Mouse (Mus musculus) MEL (cell line): ENCODE measurements around the gene Lrrc39. TPM values are rescaled to one million over a fixed set of nuclear protein-coding genes. Genes with fewer than 3 reads are reported as not detected.

Experiments
- DNase-seq: peaks from one replicate; pipeline ENCODE4 v3.0.0; 2011; ENCODE audit warnings: low read depth, low spot score
- H3K27ac ChIP-seq: 2 replicates; pipeline ENCODE4 v1.5.1; 2012; ENCODE audit warnings: low read depth, mild to moderate bottlenecking, control low read depth, low read length, moderate library complexity; ENCODE audit not compliant: control insufficient read depth
- H3K27me3 ChIP-seq, 2 experiments: fragments of 150-350 bp in 1 of 2; sonication (generic) in 1 of 2; 2 replicates each; pipeline ENCODE4 v1.6.1; 2012; ENCODE audit warnings: low read length in 2 of 2, mild to moderate bottlenecking in 2 of 2, improper control_type of control experiment in 1 of 2, moderate library complexity in 1 of 2; ENCODE audit not compliant: insufficient read depth in 2 of 2, control insufficient read depth in 1 of 2
- H3K36me3 ChIP-seq, 2 experiments: 2 replicates each; pipeline ENCODE4 v1.6.1; 2012 to 2014; ENCODE audit warnings: low read length in 2 of 2, improper control_type of control experiment in 1 of 2, inconsistent platforms in 1 of 2, mild to moderate bottlenecking in 1 of 2; ENCODE audit not compliant: insufficient read depth in 2 of 2, control insufficient read depth in 1 of 2
- H3K4me1 ChIP-seq, 2 experiments: fragments of 150-350 bp in 1 of 2; sonication (generic) in 1 of 2; 2 replicates each; pipeline ENCODE4 v1.6.1; 2012; ENCODE audit warnings: low read length in 2 of 2, improper control_type of control experiment in 1 of 2, mild to moderate bottlenecking in 1 of 2; ENCODE audit not compliant: insufficient read depth in 2 of 2, control insufficient read depth in 1 of 2
- H3K4me3 ChIP-seq, 2 experiments: fragments of 150-350 bp in 1 of 2; sonication (generic) in 1 of 2; 2 replicates each; pipeline ENCODE4 v1.5.1; 2012; ENCODE audit warnings: low read depth in 2 of 2, low read length in 2 of 2, mild to moderate bottlenecking in 2 of 2, moderate library complexity in 2 of 2, control low read depth in 1 of 2, improper control_type of control experiment in 1 of 2; ENCODE audit not compliant: control insufficient read depth in 1 of 2, insufficient read depth in 1 of 2
- H3K79me2 ChIP-seq: 2 replicates; pipeline ENCODE4 v1.6.1; 2012; ENCODE audit warnings: mild to moderate bottlenecking, low read length, moderate library complexity; ENCODE audit not compliant: control insufficient read depth, poor library complexity, insufficient read depth
- H3K9ac ChIP-seq: 2 replicates; pipeline ENCODE4 v1.6.1; 2012; ENCODE audit warnings: low read depth, mild to moderate bottlenecking, control low read depth, low read length, moderate library complexity; ENCODE audit not compliant: control insufficient read depth, poor library complexity, severe bottlenecking
- H3K9me3 ChIP-seq: fragments of 150-350 bp; sonication (generic); replicated peaks from 2 replicates; pipeline ENCODE4 v1.6.1; 2012; ENCODE audit warnings: mild to moderate bottlenecking, low read length, improper control_type of control experiment, moderate library complexity; ENCODE audit not compliant: insufficient read depth
- BHLHE40 ChIP-seq: IDR thresholded peaks from 2 replicates; pipeline ENCODE4 v1.6.1; 2012; ENCODE audit warnings: low read depth, mild to moderate bottlenecking, inconsistent platforms, low read length, improper control_type of control experiment, borderline replicate concordance
- CHD1 ChIP-seq: IDR thresholded peaks from 2 replicates; pipeline ENCODE4 v1.6.1; 2012; ENCODE audit warnings: low read depth, mild to moderate bottlenecking, inconsistent platforms, low read length, improper control_type of control experiment
- ELF1 ChIP-seq: IDR thresholded peaks from 2 replicates; pipeline ENCODE4 v1.6.1; 2014; ENCODE audit warnings: low read depth, mild to moderate bottlenecking, inconsistent platforms, low read length, improper control_type of control experiment, moderate library complexity
- EP300 ChIP-seq, 2 experiments: IDR thresholded peaks; 2 replicates each; pipeline ENCODE4 v1.6.1; 2011; ENCODE audit warnings: improper control_type of control experiment in 2 of 2, low read length in 2 of 2, low read depth in 1 of 2, mild to moderate bottlenecking in 1 of 2
- ETS1 ChIP-seq: IDR thresholded peaks from 2 replicates; pipeline ENCODE4 v1.6.1; 2012; ENCODE audit warnings: low read depth, mild to moderate bottlenecking, inconsistent platforms, low read length, improper control_type of control experiment, moderate library complexity
- GATA1 ChIP-seq: IDR thresholded peaks from 2 replicates; pipeline ENCODE4 v1.6.1; 2011; ENCODE audit warnings: low read depth, low read length, improper control_type of control experiment
- HCFC1 ChIP-seq: IDR thresholded peaks from 2 replicates; pipeline ENCODE4 v1.6.1; 2012; ENCODE audit warnings: low read depth, mild to moderate bottlenecking, inconsistent platforms, low read length, improper control_type of control experiment, moderate library complexity
- KAT2A ChIP-seq: conservative IDR thresholded peaks from 2 replicates; pipeline ENCODE4 v1.6.1; 2012; ENCODE audit warnings: low read depth, low read length, improper control_type of control experiment, inconsistent platforms
- MAX ChIP-seq: IDR thresholded peaks from 2 replicates; pipeline ENCODE4 v1.6.1; 2011; ENCODE audit warnings: low read length, improper control_type of control experiment
- MAZ ChIP-seq: IDR thresholded peaks from 2 replicates; pipeline ENCODE4 v1.6.1; 2012; ENCODE audit warnings: low read depth, mild to moderate bottlenecking, inconsistent platforms, low read length, improper control_type of control experiment
- MEF2A ChIP-seq: IDR thresholded peaks from 2 replicates; pipeline ENCODE4 v1.6.1; 2014; ENCODE audit warnings: low read depth, mild to moderate bottlenecking, inconsistent platforms, low read length, improper control_type of control experiment; ENCODE audit not compliant: poor library complexity, insufficient replicate concordance, severe bottlenecking; ENCODE audit errors: extremely low read depth
- MXI1 ChIP-seq: IDR thresholded peaks from 2 replicates; pipeline ENCODE4 v1.6.1; 2011; ENCODE audit warnings: mild to moderate bottlenecking, low read depth, low read length, improper control_type of control experiment
- NELFE ChIP-seq: IDR thresholded peaks from 2 replicates; pipeline ENCODE4 v1.6.1; 2011; ENCODE audit warnings: low read depth, low read length, improper control_type of control experiment
- POLR2A ChIP-seq, 2 experiments: IDR thresholded peaks; 2 replicates each; pipeline ENCODE4 v1.6.1; 2011 to 2012; ENCODE audit warnings: low read length in 2 of 2, mild to moderate bottlenecking in 2 of 2, control low read depth in 1 of 2, improper control_type of control experiment in 1 of 2, low read depth in 1 of 2, moderate library complexity in 1 of 2; ENCODE audit not compliant: control insufficient read depth in 1 of 2, insufficient read depth in 1 of 2, poor library complexity in 1 of 2
- POLR2AphosphoS5 ChIP-seq: IDR thresholded peaks from 2 replicates; pipeline ENCODE4 v1.6.1; 2012; ENCODE audit warnings: low read depth, borderline replicate concordance, mild to moderate bottlenecking, inconsistent platforms, low read length, moderate library complexity, mixed read lengths
- RCOR1 ChIP-seq: IDR thresholded peaks from 2 replicates; pipeline ENCODE4 v1.6.1; 2012; ENCODE audit warnings: low read depth, mild to moderate bottlenecking, inconsistent platforms, low read length, improper control_type of control experiment
- SIN3A ChIP-seq: IDR thresholded peaks from 2 replicates; pipeline ENCODE4 v1.6.1; 2012; ENCODE audit warnings: low read length, improper control_type of control experiment, inconsistent platforms
- SMC3 ChIP-seq: IDR thresholded peaks from 2 replicates; pipeline ENCODE4 v1.6.1; 2011; ENCODE audit warnings: low read depth, low read length, improper control_type of control experiment
- TCF12 ChIP-seq: IDR thresholded peaks from 2 replicates; pipeline ENCODE4 v1.6.1; 2014; ENCODE audit warnings: low read depth, mild to moderate bottlenecking, inconsistent platforms, low read length, improper control_type of control experiment, moderate library complexity
- USF1 ChIP-seq: IDR thresholded peaks from 2 replicates; pipeline ENCODE4 v1.6.1; 2014; ENCODE audit warnings: low read depth, mild to moderate bottlenecking, inconsistent platforms, low read length, improper control_type of control experiment, moderate library complexity
- ZMIZ1 ChIP-seq: IDR thresholded peaks from 2 replicates; pipeline ENCODE4 v1.6.1; 2012; ENCODE audit warnings: low read depth, mild to moderate bottlenecking, inconsistent platforms, low read length, improper control_type of control experiment, moderate library complexity
- polyA plus RNA-seq, 2 experiments: library from polyadenylated mRNA; stranded (reverse) in 1 of 2; unstranded in 1 of 2; fragments of >175 nt in 1 of 2; fragments of >200 nt in 1 of 2; gene quantifications; 2 replicates each; pipeline versions ENCODE4 v1.2.1 to v1.2.4; 2012; ENCODE audit warnings: low replicate concordance in 2 of 2, low read depth in 1 of 2; ENCODE audit not compliant: insufficient read length in 2 of 2, insufficient read depth in 1 of 2, missing spikeins in 1 of 2
- total RNA-seq: library from RNA; depleted of rRNA; stranded (reverse); fragments of 300-350 nt; gene quantifications from 2 replicates; pipeline ENCODE4 v1.2.3, GENCODE M21; 2012

Gene Lrrc39
- total and polyA plus RNA-seq, 3 experiments: 0.40 to 0.65 TPM; not detected in 1

DNA sequence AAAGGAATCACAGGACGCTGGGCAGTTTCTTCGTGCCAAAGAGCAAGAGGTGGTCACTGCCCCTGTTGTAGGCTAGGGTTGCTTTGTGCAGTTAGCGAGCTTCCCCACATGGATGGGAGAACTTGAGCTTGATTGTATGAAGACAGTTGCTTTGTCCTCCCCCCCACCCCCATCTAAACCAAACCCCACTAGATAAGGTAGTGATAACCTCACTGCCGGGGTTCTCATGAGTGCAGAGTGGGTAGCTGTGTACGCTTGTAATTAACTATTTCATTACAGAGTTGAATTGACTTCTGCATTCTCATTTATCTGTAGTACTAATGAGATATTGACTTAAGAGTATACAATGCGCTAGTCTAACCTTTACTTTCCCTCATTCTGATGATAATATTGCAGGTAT, 56.1 kb downstream of the Lrrc39 start:
- Histone ChIP-seq H3K27me3 (no peaks in the 10 kb centered on the region), H3K9ac (peak overlapping the region; percentile 41; the same call in 1 of the 2 replicates), H3K9me3 (no peaks in the 10 kb centered on the region), H3K4me3 (peak overlapping the region; percentile 27 to 37), H3K27ac (peak overlapping the region; percentile 85), H3K4me1 (peaks cover 35 to 43% of the 10 kb centered on the region in 2 experiments), H3K36me3 (peaks cover 7 to 51% of the 10 kb centered on the region in 2 experiments; a peak in 3 of 4 replicates), H3K79me2 (no peaks in the 10 kb centered on the region)
- DNase-seq: peak; percentile 89
- TF ChIP-seq MEF2A (no peak), NELFE (no peak), MAZ (peak; percentile 86), CHD1 (0 out of 2 replicates have a peak, but pooled peaks have one; percentile 45), BHLHE40 (peak; percentile 75; the same call in 1 of the 2 replicates), MAX (no peak), KAT2A (no peak), ELF1 (no peak), GATA1 (peak; percentile 92), SMC3 (0 out of 2 replicates have a peak, but pooled peaks have one; percentile 9), ETS1 (peak; percentile 92), POLR2A (IDR thresholded peaks at IDR 0.05; ENCODE audit: control insufficient read depth in 1 of 2, insufficient read depth in 1 of 2, low read depth in 1 of 2, low read length in 2 of 2, poor library complexity in 1 of 2) (peak in 1 of 2 experiments; percentile 36; a peak in 1 of 4 replicates), USF1 (no peak), POLR2AphosphoS5 (no peak), SIN3A (peak; percentile 92), RCOR1 (peak; percentile 91), HCFC1 (peak; percentile 49; the same call in 1 of the 2 replicates), TCF12 (peak; percentile 68), ZMIZ1 (no peak), MXI1 (peak; percentile 59), EP300 (IDR thresholded peaks at IDR 0.05; ENCODE audit: low read depth in 1 of 2, low read length in 2 of 2) (peak; percentile 85 to 92)
